ENCODE assay signal across 17 mouse cellular contexts in the genomic region with DNA sequence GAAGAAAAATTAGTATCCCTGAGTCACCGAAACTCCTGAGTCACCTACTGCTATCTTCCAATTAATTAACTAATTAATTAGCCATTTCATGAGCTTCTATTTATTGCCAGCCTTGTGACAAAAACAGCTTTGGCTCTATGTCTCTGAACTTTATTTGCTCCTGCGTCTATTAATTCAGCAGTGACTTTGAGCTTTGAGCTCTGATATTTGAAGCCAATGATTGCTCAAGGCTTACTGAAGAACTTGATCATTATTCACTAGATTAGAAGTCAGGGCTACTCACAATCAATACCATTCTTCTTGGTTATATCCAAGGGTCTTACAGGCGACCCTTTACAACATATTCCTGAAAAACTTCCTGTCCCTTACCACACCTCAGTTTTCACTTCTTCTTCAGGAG.
"Had no signal": no experiment of that assay in that cellular context is flagged by ENCODE, and none has a peak within 500 bp of the region (broad histone marks: within the 10 kb centered on the region; RNA-seq: fewer than 3 reads in every experiment).

No protein-coding gene starts in this region.

- H3K27ac ChIP-seq: neural tube, embryonic 12.5 days; neural tube, embryonic 13.5 days; neural tube, embryonic 15.5 days; stomach, embryonic 15.5 days; stomach, postnatal 0 days had no signal

- H3K36me3 ChIP-seq: neural tube, embryonic 12.5 days; neural tube, embryonic 13.5 days; neural tube, embryonic 15.5 days; stomach, embryonic 15.5 days had no signal

- H3K4me2 ChIP-seq: neural tube, embryonic 12.5 days; neural tube, embryonic 13.5 days; neural tube, embryonic 15.5 days; stomach, embryonic 15.5 days had no signal

- H3K9me3 ChIP-seq: neural tube, embryonic 12.5 days; neural tube, embryonic 13.5 days; neural tube, embryonic 15.5 days; stomach, embryonic 15.5 days had no signal

- H3K4me3 ChIP-seq: neural tube, embryonic 12.5 days; neural tube, embryonic 13.5 days; neural tube, embryonic 15.5 days; stomach, embryonic 15.5 days had no signal

- H3K27me3 ChIP-seq: neural tube, embryonic 12.5 days; neural tube, embryonic 13.5 days; neural tube, embryonic 15.5 days; stomach, embryonic 15.5 days had no signal

- H3K4me1 ChIP-seq: neural tube, embryonic 12.5 days; neural tube, embryonic 13.5 days; neural tube, embryonic 15.5 days; stomach, embryonic 15.5 days had no signal

- DNase-seq: retina, postnatal 1 day; right cerebral cortex, adult 18-20 months; right cerebral cortex, postnatal 14 days; right cerebral cortex, postnatal 25 days; right cerebral cortex, postnatal 4 days; spleen, adult 18-20 months; thymus, adult 18-20 months; thymus, adult 2 months; thymus, postnatal 14 days; thymus, postnatal 25 days; thymus, postnatal 36 days; thymus, postnatal 4 days had no signal

- H3K9ac ChIP-seq: neural tube, embryonic 12.5 days; neural tube, embryonic 13.5 days; neural tube, embryonic 15.5 days; stomach, embryonic 15.5 days had no signal
